Mouse (Mus musculus) ES-E14 (cell line): ENCODE results near the gene Lrguk.

Experiments used
- MAFK ChIP-seq: IDR thresholded peaks from 2 replicates; pipeline ENCODE4 v1.6.1; 2014; ENCODE audit warnings: mild to moderate bottlenecking, low read depth, low read length, inconsistent platforms; ENCODE audit not compliant: insufficient read depth
- ZNF384 ChIP-seq: IDR thresholded peaks from 2 replicates; pipeline ENCODE4 v1.6.1; 2012; ENCODE audit warnings: low read depth, low read length, inconsistent platforms

GRCm38 (mm10) chr6:34040624-34041235 is 11.5 kb downstream of the Lrguk start:
- TF ChIP-seq MAFK: no peak
- no peak for TF ChIP-seq ZNF384
